Mouse (Mus musculus) stomach, postnatal 0 days (tissue): ENCODE results near the gene Klf16. TPM values are rescaled to one million over a fixed set of nuclear protein-coding genes. Genes with fewer than 3 reads are reported as not detected.

Source experiments
- ATAC-seq: fragments of 200-750 bp; cut with Nextera tagmentation; 2 replicates; pipeline ENCODE4 v1.8.0; 2017; ENCODE audit not compliant: low FRiP score, low TSS enrichment
- DNase-seq: peaks from one replicate; pipeline ENCODE4 v3.0.0-alpha.2; 2016; ENCODE audit warnings: low spot score
- H3K27ac ChIP-seq: fragments of 300-500 bp; sonication (generic); replicated peaks from 2 replicates; pipeline ENCODE4 v1.5.1; 2014; ENCODE audit warnings: mild to moderate bottlenecking, control low read depth
- H3K27me3 ChIP-seq: fragments of 300-500 bp; sonication (generic); 2 replicates; pipeline ENCODE4 v1.6.1; 2014; ENCODE audit warnings: low read length; ENCODE audit not compliant: control insufficient read depth, insufficient read depth
- H3K36me3 ChIP-seq: fragments of 300-500 bp; sonication (generic); 2 replicates; pipeline ENCODE4 v1.6.1; 2014; ENCODE audit warnings: low read length, mixed read lengths; ENCODE audit not compliant: control insufficient read depth, insufficient read depth
- H3K4me1 ChIP-seq: fragments of 300-500 bp; sonication (generic); replicated peaks from 2 replicates; pipeline ENCODE4 v1.6.1; 2014; ENCODE audit warnings: antibody characterized with exemption; ENCODE audit not compliant: control insufficient read depth, insufficient read depth
- H3K4me2 ChIP-seq: fragments of 300-500 bp; sonication (generic); replicated peaks from 2 replicates; pipeline ENCODE4 v1.6.1; 2014; ENCODE audit warnings: low read depth, mild to moderate bottlenecking, control low read depth, moderate library complexity
- H3K4me3 ChIP-seq: fragments of 300-500 bp; sonication (generic); 2 replicates; pipeline ENCODE4 v1.5.1; 2014; ENCODE audit warnings: low read depth, low read length, control low read depth
- H3K9ac ChIP-seq: fragments of 300-500 bp; sonication (generic); 2 replicates; pipeline ENCODE4 v1.6.1; 2014; ENCODE audit warnings: mild to moderate bottlenecking, low read length, control low read depth, mixed read lengths
- H3K9me3 ChIP-seq: fragments of 300-500 bp; sonication (generic); 2 replicates; pipeline ENCODE4 v1.6.1; 2016; ENCODE audit warnings: low read length; ENCODE audit not compliant: control insufficient read depth
- CTCF ChIP-seq: IDR thresholded peaks from 2 replicates; pipeline ENCODE4 v1.5.1; 2016; ENCODE audit warnings: antibody characterized with exemption, low read depth, mild to moderate bottlenecking, moderate library complexity
- EP300 ChIP-seq: optimal IDR thresholded peaks from 2 replicates; pipeline ENCODE3; 2016; ENCODE audit warnings: antibody characterized with exemption
- WGBS: fragments of 180-500 bp; shearing (Covaris S2); extraction: QIAGEN DNeasy Blood & Tissue Kit; methylation state at CpG from one replicate; pipeline ENCODE4 v1.1.7; 2014; 5-methylcytosine and 5-hydroxymethylcytosine counted together
- microRNA-seq: library from miRNA; unstranded; fragments of <30 nt; microRNA quantifications from one replicate; pipeline ENCODE4, GENCODE M21; 2016
- polyA plus RNA-seq: library from polyadenylated mRNA; unstranded; fragments of >200 nt; fragmentation: Nextera tagmentation; extraction: Ambion mirVana; gene quantifications from 2 replicates; pipeline ENCODE4 v1.2.1, GENCODE M21; 2015

Klf16 gene
- polyA plus RNA-seq, 1 experiment from 2014 or later, result 8.3 TPM

- Histone ChIP-seq H3K9ac (no peak overlapping the region), H3K27ac (no peak overlapping the region), H3K9me3 (no peaks in the 10 kb centered on the region), H3K4me1 (no peaks in the 10 kb centered on the region), H3K36me3 (no peaks in the 10 kb centered on the region), H3K27me3 (no peaks in the 10 kb centered on the region), H3K4me2 (no peak overlapping the region), H3K4me3 (no peak overlapping the region)
- WGBS, result 25% methylated on average over 9 of the region's 9 CpGs
- ATAC-seq (no peak; the same call in 1 of the 2 replicates), DNase-seq (no peak)
- TF ChIP-seq EP300 (no peak), CTCF (no peak)
These were observed 50.9 kb downstream of the Klf16 start for GRCm38 (mm10) chr10:80526172-80526571.

- ATAC-seq, result no peak
- 88% methylated on average over 7 of the region's 7 CpGs for WGBS
- H3K27ac ChIP-seq, result no peak overlapping the region
These were observed 53.8 kb downstream of the Klf16 start for GRCm38 (mm10) chr10:80523299-80523698.

GRCm38 (mm10) chr10:80519287-80519686 is 57.8 kb downstream of the Klf16 start:
- Histone ChIP-seq H3K4me3 (no peak overlapping the region), H3K27ac (no peak overlapping the region), H3K4me2 (no peak overlapping the region), H3K9me3 (no peaks in the 10 kb centered on the region), H3K9ac (no peak overlapping the region), H3K36me3 (no peaks in the 10 kb centered on the region), H3K27me3 (no peaks in the 10 kb centered on the region; the same call in 1 of the 2 replicates), H3K4me1 (no peaks in the 10 kb centered on the region)
- TF ChIP-seq CTCF (peak; percentile 48), EP300 (no peak)
- ATAC-seq (no peak), DNase-seq (no peak)
- WGBS, result 76% methylated on average over 2 of the region's 2 CpGs

More at GRCm38 (mm10) chr10:80523299-80523698, 53.8 kb downstream of the Klf16 start:
- H3K36me3 ChIP-seq, result no peaks in the 10 kb centered on the region
- no peak overlapping the region for H3K9ac ChIP-seq
- H3K4me2 ChIP-seq, result no peak overlapping the region
- H3K4me1 ChIP-seq, result no peaks in the 10 kb centered on the region
- no peaks in the 10 kb centered on the region for H3K27me3 ChIP-seq
- no peak overlapping the region for H3K4me3 ChIP-seq
- no peak for DNase-seq
- TF ChIP-seq EP300 (no peak), CTCF (peak; percentile 51)
- H3K9me3 ChIP-seq, result no peaks in the 10 kb centered on the region

Small RNA genes lying within 50 kb of the gene (microRNA-seq; reads per million reads assigned to microRNA genes)
- gene Mir6912, result not detected

Other genes with a start within 250 kb of the Klf16 start
- gene Pcsk4, start 247.8 kb downstream of the Klf16 start, polyA plus RNA-seq, result 2.2 and 2.3 TPM in 2 replicates
- gene Reep6, start 247.4 kb downstream of the Klf16 start, polyA plus RNA-seq, result 13.5 and 17.6 TPM in 2 replicates
- gene Adamtsl5, start 228.9 kb downstream of the Klf16 start, polyA plus RNA-seq, result 12.2 and 12.8 TPM in 2 replicates
- 0.07 TPM in 2 replicates for gene Plk5, start 220.9 kb downstream of the Klf16 start, polyA plus RNA-seq
- gene Mex3d, start 189.7 kb downstream of the Klf16 start, polyA plus RNA-seq, result 4.1 and 4.5 TPM in 2 replicates
- 81.1 and 82.9 TPM in 2 replicates for gene Mbd3, start 177.8 kb downstream of the Klf16 start, polyA plus RNA-seq
- 859 and 899 TPM in 2 replicates for gene Uqcr11, start 170.5 kb downstream of the Klf16 start, polyA plus RNA-seq
- 30.9 and 37.0 TPM in 2 replicates for gene Tcf3, start 143.7 kb downstream of the Klf16 start, polyA plus RNA-seq
- gene Onecut3, start 82.5 kb downstream of the Klf16 start, polyA plus RNA-seq, result 0.01 and 0.02 TPM in 2 replicates
- gene Atp8b3, start 38.2 kb downstream of the Klf16 start, polyA plus RNA-seq, result 0.02 and 0.10 TPM in 2 replicates
- gene Rexo1, start 15.8 kb downstream of the Klf16 start, polyA plus RNA-seq, result 7.1 and 8.5 TPM in 2 replicates
- gene Abhd17a, start 13.0 kb upstream of the Klf16 start, polyA plus RNA-seq, result 92.5 and 103 TPM in 2 replicates
- gene Scamp4, start 25.6 kb upstream of the Klf16 start, polyA plus RNA-seq, result 67.8 and 77.3 TPM in 2 replicates
- 4.1 and 4.3 TPM in 2 replicates for gene Adat3, start 25.6 kb upstream of the Klf16 start, polyA plus RNA-seq
- gene Gm49322, start 28.7 kb upstream of the Klf16 start, polyA plus RNA-seq, result 1.4 and 1.7 TPM in 2 replicates
- 75.4 and 83.9 TPM in 2 replicates for gene Csnk1g2, start 45.5 kb upstream of the Klf16 start, polyA plus RNA-seq
- 28.3 and 30.0 TPM in 2 replicates for gene Btbd2, start 79.8 kb upstream of the Klf16 start, polyA plus RNA-seq
- 55.2 and 61.7 TPM in 2 replicates for gene Mknk2, start 100.8 kb upstream of the Klf16 start, polyA plus RNA-seq
- 22.9 and 23.9 TPM in 2 replicates for gene Mob3a, start 124.7 kb upstream of the Klf16 start, polyA plus RNA-seq
- gene Izumo4, start 124.9 kb upstream of the Klf16 start, polyA plus RNA-seq, result 14.8 and 18.0 TPM in 2 replicates
- 38.7 and 42.7 TPM in 2 replicates for gene Ap3d1, start 164.9 kb upstream of the Klf16 start, polyA plus RNA-seq
- gene Dot1l, start 177.9 kb upstream of the Klf16 start, polyA plus RNA-seq, result 5.4 and 6.2 TPM in 2 replicates
- 27.7 and 31.8 TPM in 2 replicates for gene Sf3a2, start 220.9 kb upstream of the Klf16 start, polyA plus RNA-seq
- 62.0 and 65.8 TPM in 2 replicates for gene Plekhj1, start 221.3 kb upstream of the Klf16 start, polyA plus RNA-seq
- gene Amh, start 227.9 kb upstream of the Klf16 start, polyA plus RNA-seq, result 6.8 and 6.9 TPM in 2 replicates
- gene Jsrp1, start 236.2 kb upstream of the Klf16 start, polyA plus RNA-seq, result 0.86 and 0.96 TPM in 2 replicates
- 1,070 and 1,103 TPM in 2 replicates for gene Oaz1, start 249.3 kb upstream of the Klf16 start, polyA plus RNA-seq